Mouse (Mus musculus): ENCODE measurements at regions not wholly inside any gene's neighbourhood (a gene's known extent, or its start where the extent isn't known, plus 50 kb on each side); places are given as distances from the start of the nearest gene placed in this dataset.

DNA sequence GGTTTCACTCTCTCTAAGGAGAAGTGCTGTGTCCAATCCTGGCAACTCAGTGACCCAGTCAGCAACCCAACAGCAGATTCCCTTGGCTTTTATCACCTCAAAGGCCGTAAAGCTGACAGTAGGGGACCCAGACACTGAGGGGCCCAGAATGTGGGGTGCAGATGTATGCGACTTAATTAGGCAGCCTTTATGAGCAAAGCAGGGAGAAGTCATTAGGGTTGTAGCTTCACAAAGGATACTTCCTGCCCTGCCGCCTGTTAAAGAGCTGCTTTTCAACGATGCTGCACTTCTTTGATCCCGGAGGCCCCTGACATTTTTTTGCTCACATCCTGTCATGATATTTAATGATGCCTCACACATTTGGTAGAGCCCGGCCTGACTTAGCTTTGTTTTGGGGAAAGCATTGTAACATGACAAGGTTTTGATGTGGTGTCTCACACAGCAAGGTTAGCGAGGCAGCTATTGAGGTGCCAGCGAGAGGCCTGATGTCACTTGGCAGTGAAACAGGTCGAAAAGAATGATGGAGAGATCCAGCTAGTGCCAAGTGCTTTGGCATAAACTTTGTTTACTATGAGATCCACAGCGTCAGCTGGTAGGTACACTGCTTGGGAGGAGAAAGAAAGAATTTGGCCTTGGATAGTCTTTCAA, 240.2 kb downstream of the Slc4a3 start:
- TF ChIP-seq POLR2A (IDR thresholded peaks at IDR 0.05; ENCODE audit: low read depth, low read length) (no peak), CTCF (IDR thresholded peaks at IDR 0.05; ENCODE audit: extremely low read depth, insufficient read length, insufficient replicate concordance, low read depth, low read length) (no peak)
- no peak overlapping the region for H3K4me3 ChIP-seq (ENCODE audit: low read depth, low read length)
- no peak overlapping the region for H3K27ac ChIP-seq (ENCODE audit: insufficient read depth, low read depth, low read length)
- no peaks in the 10 kb centered on the region for H3K27me3 ChIP-seq (ENCODE audit: control insufficient read depth, insufficient read depth, low read length)
- no peaks in the 10 kb centered on the region for H3K36me3 ChIP-seq (ENCODE audit: control insufficient read depth, insufficient read depth, low read length)
- 71% methylated on average over 10 of the region's 10 CpGs for WGBS
- H3K4me1 ChIP-seq (ENCODE audit: control insufficient read depth, insufficient read depth, insufficient read length, low read length) = no peaks in the 10 kb centered on the region

- no peak for TF ChIP-seq POLR2A (IDR thresholded peaks at IDR 0.05; ENCODE audit: low read depth, low read length)
- no peak for TF ChIP-seq CTCF (IDR thresholded peaks at IDR 0.05; ENCODE audit: extremely low read depth, insufficient read length, insufficient replicate concordance, low read depth, low read length)
Observed at GRCm38 (mm10) chr1:75791509-75791908, 245.4 kb downstream of the Slc4a3 start.

GRCm38 (mm10) chr1:75797793-75798192, 251.7 kb downstream of the Slc4a3 start:
- H3K4me1 ChIP-seq (ENCODE audit: control insufficient read depth, insufficient read depth, insufficient read length, low read length) = no peaks in the 10 kb centered on the region
- 65% methylated on average over 6 of the region's 6 CpGs for WGBS

More at GRCm38 (mm10) chr1:75791509-75791908, 245.4 kb downstream of the Slc4a3 start:
- H3K27me3 ChIP-seq (ENCODE audit: control insufficient read depth, insufficient read depth, low read length) = no peaks in the 10 kb centered on the region
- H3K27ac ChIP-seq (ENCODE audit: insufficient read depth, low read depth, low read length) = no peak overlapping the region
- H3K4me3 ChIP-seq (ENCODE audit: low read depth, low read length) = no peak overlapping the region
- H3K36me3 ChIP-seq (ENCODE audit: control insufficient read depth, insufficient read depth, low read length) = no peaks in the 10 kb centered on the region
- no peaks in the 10 kb centered on the region for H3K4me1 ChIP-seq (ENCODE audit: control insufficient read depth, insufficient read depth, insufficient read length, low read length)
- 65% methylated on average over 1 of the region's 1 CpGs for WGBS

GRCm38 (mm10) chr1:75798375-75799099, 252.5 kb downstream of the Slc4a3 start:
- H3K4me1 ChIP-seq (ENCODE audit: control insufficient read depth, insufficient read depth, insufficient read length, low read length) = no peaks in the 10 kb centered on the region
- 50% methylated on average over 6 of the region's 6 CpGs for WGBS
- TF ChIP-seq POLR2A (IDR thresholded peaks at IDR 0.05; ENCODE audit: low read depth, low read length) (no peak), CTCF (IDR thresholded peaks at IDR 0.05; ENCODE audit: extremely low read depth, insufficient read length, insufficient replicate concordance, low read depth, low read length) (no peak)
- H3K4me3 ChIP-seq (ENCODE audit: low read depth, low read length) = no peak overlapping the region
- no peaks in the 10 kb centered on the region for H3K36me3 ChIP-seq (ENCODE audit: control insufficient read depth, insufficient read depth, low read length)
- H3K27me3 ChIP-seq (ENCODE audit: control insufficient read depth, insufficient read depth, low read length) = no peaks in the 10 kb centered on the region
- H3K27ac ChIP-seq (ENCODE audit: insufficient read depth, low read depth, low read length) = no peak overlapping the region

More at GRCm38 (mm10) chr1:75797793-75798192, 251.7 kb downstream of the Slc4a3 start:
- no peaks in the 10 kb centered on the region for H3K27me3 ChIP-seq (ENCODE audit: control insufficient read depth, insufficient read depth, low read length)
- H3K27ac ChIP-seq (ENCODE audit: insufficient read depth, low read depth, low read length) = no peak overlapping the region
- H3K4me3 ChIP-seq (ENCODE audit: low read depth, low read length) = no peak overlapping the region
- no peaks in the 10 kb centered on the region for H3K36me3 ChIP-seq (ENCODE audit: control insufficient read depth, insufficient read depth, low read length)
- TF ChIP-seq POLR2A (IDR thresholded peaks at IDR 0.05; ENCODE audit: low read depth, low read length) = no peak
- no peak for TF ChIP-seq CTCF (IDR thresholded peaks at IDR 0.05; ENCODE audit: extremely low read depth, insufficient read length, insufficient replicate concordance, low read depth, low read length)

DNA sequence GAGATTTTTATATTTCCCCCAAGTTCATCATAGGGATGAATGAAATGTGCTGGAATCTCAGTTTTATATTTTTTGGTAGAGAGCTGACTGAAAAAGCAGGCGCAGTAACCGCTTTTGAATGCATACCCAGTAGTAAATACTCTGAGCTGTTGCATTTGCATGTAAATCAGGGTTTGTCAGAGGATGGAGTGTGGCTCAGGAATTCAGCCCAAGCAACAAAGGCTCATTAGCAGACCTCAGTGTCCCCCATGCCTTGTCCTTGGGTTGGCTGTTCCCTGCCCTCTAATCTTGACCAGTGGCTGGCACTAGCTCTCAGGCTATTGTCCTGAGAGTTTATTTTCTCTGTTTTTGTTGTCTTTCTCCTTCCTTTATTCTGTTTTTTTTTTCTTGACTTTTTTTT, 258.4 kb downstream of the Slc4a3 start:
- H3K36me3 ChIP-seq (ENCODE audit: control insufficient read depth, insufficient read depth, low read length) = no peaks in the 10 kb centered on the region
- 65% methylated on average over 2 of the region's 2 CpGs for WGBS
- no peak overlapping the region for H3K4me3 ChIP-seq (ENCODE audit: low read depth, low read length)
- H3K27me3 ChIP-seq (ENCODE audit: control insufficient read depth, insufficient read depth, low read length) = no peaks in the 10 kb centered on the region
- TF ChIP-seq POLR2A (IDR thresholded peaks at IDR 0.05; ENCODE audit: low read depth, low read length) = no peak
- TF ChIP-seq CTCF (IDR thresholded peaks at IDR 0.05; ENCODE audit: extremely low read depth, insufficient read length, insufficient replicate concordance, low read depth, low read length) = no peak
- H3K4me1 ChIP-seq (ENCODE audit: control insufficient read depth, insufficient read depth, insufficient read length, low read length) = no peaks in the 10 kb centered on the region
- H3K27ac ChIP-seq (ENCODE audit: insufficient read depth, low read depth, low read length) = no peak overlapping the region

- TF ChIP-seq CTCF (IDR thresholded peaks at IDR 0.05; ENCODE audit: extremely low read depth, insufficient read length, insufficient replicate concordance, low read depth, low read length) (no peak), POLR2A (IDR thresholded peaks at IDR 0.05; ENCODE audit: low read depth, low read length) (no peak)
- no peak overlapping the region for H3K27ac ChIP-seq (ENCODE audit: insufficient read depth, low read depth, low read length)
- 78% methylated on average over 3 of the region's 3 CpGs for WGBS
Observed at GRCm38 (mm10) chr1:75812471-75812870, 266.4 kb downstream of the Slc4a3 start.

DNA sequence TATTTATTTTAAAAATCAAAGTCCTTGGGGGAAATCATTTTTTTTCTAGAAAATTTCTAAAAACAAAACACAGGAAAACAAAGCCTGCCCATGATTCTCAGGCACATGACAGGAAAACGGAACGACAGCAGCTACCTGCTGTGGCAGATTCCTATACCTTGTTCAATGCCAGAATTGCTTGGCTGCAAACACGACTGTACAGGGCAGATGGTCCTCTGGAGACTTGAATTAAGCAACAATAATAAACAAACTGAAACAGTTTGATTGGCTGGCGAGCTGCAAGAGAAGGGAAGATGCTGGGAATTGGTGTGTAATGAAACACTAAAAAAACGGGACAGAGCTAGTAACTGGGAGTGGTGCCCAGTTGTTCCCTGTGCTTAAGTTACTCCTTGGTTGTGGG, 280.1 kb downstream of the Slc4a3 start:
- Histone ChIP-seq H3K27me3 (ENCODE audit: control insufficient read depth, insufficient read depth, low read length) (no peaks in the 10 kb centered on the region), H3K4me3 (ENCODE audit: low read depth, low read length) (no peak overlapping the region), H3K27ac (ENCODE audit: insufficient read depth, low read depth, low read length) (no peak overlapping the region), H3K36me3 (ENCODE audit: control insufficient read depth, insufficient read depth, low read length) (no peaks in the 10 kb centered on the region), H3K4me1 (ENCODE audit: control insufficient read depth, insufficient read depth, insufficient read length, low read length) (no peaks in the 10 kb centered on the region)
- WGBS = 61% methylated on average over 5 of the region's 5 CpGs
- TF ChIP-seq CTCF (IDR thresholded peaks at IDR 0.05; ENCODE audit: extremely low read depth, insufficient read length, insufficient replicate concordance, low read depth, low read length) (no peak), POLR2A (IDR thresholded peaks at IDR 0.05; ENCODE audit: low read depth, low read length) (no peak)

More at GRCm38 (mm10) chr1:75812471-75812870, 266.4 kb downstream of the Slc4a3 start:
- Histone ChIP-seq H3K27me3 (ENCODE audit: control insufficient read depth, insufficient read depth, low read length) (no peaks in the 10 kb centered on the region), H3K4me1 (ENCODE audit: control insufficient read depth, insufficient read depth, insufficient read length, low read length) (no peaks in the 10 kb centered on the region), H3K36me3 (ENCODE audit: control insufficient read depth, insufficient read depth, low read length) (no peaks in the 10 kb centered on the region), H3K4me3 (ENCODE audit: low read depth, low read length) (no peak overlapping the region)
